Mouse (Mus musculus) cerebellum, adult 18-20 months (tissue): ENCODE data around the gene Tub.
A peak's percentile ranks its signal among the peaks of the same experiment; 100 is the strongest.

Experiments used
- DNase-seq, 2 experiments: peaks; one replicate each; pipeline ENCODE4 v3.0.0; 2021

The Tub gene

DNA sequence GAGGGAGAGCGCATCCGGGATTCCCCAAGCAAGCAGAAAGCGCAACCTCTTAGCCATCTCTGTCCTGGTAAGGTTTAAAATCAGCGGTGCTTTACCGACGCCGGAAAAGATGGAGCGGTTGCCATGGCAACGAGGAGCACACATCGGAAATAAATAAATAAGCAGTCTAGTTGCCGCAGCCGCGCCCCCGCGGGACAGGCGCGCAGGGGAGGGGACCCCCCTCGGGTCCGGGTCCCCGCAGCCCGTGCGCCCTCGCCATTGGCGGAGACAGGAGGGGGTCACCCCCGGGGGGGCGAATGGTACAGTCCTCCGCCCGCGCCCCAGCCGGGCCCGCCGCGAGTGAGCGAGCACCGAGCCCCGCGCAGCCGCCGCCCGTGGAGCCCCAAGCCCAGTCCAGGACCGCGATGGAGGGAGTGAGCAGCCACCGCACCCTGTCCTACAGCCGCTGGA is at the start of gene Tub:
Gene Tub, plus strand, starts transcription at position 27 of the 450 bp plus-strand sequence.
- peak; percentile 71 to 82 for DNase-seq

DNA sequence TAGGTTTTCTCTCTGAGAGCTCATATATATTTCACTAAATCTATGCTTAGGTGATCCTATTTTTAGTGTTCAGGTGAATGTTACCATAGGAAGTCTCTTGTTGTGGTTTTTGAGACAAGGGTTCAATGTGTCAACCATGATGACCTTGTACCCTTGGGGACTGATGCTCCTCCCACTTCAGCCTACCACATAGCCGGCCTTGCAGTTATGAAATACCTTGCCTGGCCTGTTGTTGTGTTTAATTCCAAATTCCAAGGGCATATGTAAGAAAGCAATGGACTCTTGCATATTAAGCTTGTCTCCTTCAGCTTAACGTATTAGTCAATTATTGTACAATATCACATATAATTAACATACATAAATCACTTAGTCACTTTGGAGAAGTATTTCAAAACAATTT is 46.2 kb upstream of the Tub start:
- DNase-seq, result no peak

DNA sequence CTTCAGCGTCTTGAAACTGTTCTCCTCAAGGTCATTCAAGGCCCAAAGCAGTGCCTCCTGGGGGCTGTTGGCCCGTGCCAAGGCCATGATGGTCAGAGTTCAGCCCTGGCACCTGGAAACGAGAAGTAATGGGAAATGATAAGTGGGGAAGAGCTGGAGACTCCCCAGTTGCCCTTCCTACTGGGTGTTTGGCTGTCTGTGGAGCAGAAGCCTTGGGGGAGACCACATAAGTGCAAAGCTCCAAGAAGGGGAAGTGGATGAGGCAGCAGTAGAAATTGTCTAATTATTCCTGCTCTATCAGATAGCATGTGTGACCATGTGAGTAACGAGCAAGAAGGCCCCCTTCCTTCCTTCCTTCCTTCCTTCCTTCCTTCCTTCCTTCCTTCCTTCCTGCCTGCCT is 23.1 kb upstream of the Tub start:
- DNase-seq, result no peak

DNA sequence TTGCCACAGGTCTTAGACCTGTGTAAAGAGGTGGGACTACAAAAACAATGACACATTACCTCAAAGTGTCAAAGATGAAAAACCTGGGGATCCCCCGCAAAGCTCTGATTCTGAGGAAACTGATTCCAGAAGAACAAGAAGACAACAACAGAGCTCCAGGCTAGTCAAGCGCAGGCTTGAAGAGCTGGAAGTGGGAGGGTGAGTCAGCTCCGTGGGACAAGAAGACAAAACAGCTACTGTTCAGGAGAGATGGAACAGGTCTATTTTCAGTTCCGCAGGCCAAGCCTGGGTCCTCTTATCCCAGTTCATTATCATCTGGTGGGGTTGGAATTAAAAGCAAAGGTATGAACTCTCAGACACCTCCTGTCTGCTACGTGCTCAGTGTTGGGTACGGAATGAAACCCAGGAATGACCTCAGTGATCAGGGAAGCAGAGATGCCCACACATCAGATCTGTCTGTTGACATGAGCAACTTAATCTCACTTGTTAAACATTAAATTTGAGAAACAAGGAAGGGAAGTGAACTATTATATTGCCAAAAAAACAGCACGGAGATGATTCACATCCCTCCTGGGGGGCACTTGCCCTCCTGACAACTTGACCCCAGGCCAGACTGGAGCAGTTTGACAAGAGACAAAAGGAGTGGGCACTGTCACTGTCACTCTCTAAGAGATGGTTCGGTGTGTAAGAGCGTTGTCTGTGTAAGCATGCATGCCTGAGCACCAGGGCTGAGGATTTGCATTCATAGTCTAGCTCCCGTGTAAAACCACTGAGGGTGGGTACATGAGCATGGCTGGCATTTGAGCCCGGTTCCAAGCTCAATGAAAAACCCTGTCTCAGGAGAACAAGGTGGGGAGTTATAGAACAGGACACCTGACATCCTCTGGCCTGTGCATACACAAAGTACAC is 21.6 kb upstream of the Tub start:
- no peak for DNase-seq

DNA sequence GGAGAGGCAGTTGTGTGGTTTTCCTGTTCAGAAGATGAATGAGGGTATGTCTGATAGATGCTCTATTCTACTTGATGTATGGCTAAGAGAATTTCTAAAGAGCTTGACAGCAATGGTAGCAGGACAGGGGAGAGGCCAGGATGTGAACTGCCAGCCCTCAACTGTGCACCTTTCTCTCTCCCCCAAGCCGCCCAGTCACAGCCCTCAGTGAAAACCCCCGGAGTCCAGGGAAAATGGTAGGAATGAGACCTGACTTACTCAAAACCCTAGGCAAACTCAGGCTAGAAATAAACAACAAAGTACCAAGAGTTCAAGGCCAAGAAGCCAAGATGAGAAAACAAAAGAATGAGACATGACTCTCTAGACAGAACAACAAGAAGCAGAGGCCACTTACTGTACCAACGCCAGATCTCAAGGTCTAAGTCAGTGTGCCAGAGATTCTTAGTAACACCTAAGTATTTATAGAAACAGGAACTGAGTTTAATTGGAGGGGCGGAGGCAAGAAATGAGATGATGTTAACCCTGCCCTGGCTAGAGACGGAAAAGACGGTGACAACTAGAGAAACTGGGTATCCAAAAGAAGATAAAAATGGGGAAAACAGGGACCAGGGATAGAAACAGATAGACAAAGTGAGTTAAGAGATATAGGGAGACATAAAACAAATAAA is 20.3 kb upstream of the Tub start, which contains the start of gene Nlrp10:
Gene Nlrp10, minus strand, starts transcription at position 453 of the 668 bp plus-strand sequence.
- DNase-seq, result no peak

DNA sequence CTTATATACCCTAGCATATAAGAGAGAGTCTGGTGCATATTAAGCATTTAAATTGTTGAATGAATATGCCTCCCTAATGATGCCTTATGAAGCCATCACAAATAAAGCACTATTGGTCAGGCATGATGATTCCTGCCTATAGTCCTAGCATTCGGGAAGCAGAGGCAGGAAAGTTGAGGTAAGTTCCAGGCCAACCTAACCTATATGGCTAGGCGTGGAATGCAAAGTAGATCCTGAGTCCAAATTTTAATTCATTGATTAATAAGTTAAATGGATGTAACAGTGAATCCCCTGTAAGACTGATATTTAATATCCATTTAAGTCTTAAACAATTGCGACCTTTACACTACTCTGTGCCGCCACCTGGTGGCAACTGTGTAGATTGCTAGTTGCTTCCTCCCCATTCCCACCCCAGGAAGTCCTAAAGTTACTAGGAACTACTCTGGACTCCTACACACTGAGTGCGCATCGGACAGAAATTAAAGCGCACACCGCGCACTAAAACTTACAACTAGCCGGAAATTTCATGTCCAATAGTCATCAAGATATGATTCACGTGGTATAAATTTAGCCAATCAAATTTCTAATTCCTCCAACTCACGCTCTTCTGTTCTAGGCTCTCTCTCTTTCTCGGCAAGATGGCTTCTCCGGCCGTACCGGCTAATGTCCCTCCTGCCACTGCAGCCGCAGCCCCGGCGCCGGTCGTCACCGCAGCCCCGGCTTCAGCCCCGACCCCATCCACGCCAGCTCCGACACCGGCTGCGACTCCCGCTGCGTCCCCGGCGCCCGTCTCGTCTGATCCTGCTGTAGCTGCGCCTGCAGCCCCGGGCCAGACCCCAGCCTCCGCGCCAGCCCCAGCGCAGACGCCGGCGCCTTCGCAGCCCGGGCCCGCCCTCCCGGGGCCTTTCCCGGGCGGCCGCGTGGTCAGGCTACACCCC is 16.1 kb upstream of the Tub start, which contains the start of gene Eif3f:
Gene Eif3f, plus strand, starts transcription at position 624 of the 938 bp plus-strand sequence.
- DNase-seq, result peak; percentile 93 to 95

DNA sequence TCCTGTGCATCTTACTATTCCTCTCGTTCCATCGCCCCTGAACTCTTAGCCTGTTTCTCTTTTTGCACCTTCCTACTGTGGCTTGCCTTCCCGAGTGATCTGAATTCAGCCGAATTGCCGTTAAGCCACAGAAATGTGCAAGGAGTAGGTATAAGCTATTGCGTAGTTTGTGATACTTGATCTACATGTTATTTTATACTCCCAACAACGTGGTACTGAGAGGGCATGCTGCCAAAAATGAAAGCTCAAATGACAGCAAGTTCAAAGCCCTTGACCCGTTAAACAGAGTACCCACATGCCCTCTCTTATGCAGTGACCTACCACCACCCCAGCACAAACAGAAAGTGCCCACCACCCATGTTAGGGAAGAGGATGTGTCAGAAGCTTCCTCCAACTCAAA is 15.3 kb upstream of the Tub start:
- DNase-seq, result peak in 1 of 2 experiments; percentile 28

DNA sequence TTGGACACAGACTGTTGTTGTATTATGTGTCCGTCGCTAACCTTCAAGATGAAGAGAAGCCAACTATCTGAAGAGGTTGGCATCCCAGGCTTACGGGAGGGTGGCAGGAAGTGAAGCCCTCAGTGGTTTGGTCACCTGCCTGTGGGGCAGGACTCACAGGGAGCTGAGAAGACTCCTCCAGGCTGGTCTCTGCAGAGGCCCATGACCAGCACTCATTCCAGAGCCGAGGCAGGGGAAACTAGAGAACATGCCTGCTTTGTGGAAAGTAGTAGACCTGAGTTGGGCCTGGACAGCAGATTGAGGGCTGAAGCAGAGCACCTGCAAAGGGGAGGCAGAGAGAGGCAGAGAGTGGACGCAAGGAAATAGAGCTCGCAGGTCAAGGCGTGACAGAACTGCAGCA is 14.7 kb upstream of the Tub start:
- DNase-seq, result no peak

DNA sequence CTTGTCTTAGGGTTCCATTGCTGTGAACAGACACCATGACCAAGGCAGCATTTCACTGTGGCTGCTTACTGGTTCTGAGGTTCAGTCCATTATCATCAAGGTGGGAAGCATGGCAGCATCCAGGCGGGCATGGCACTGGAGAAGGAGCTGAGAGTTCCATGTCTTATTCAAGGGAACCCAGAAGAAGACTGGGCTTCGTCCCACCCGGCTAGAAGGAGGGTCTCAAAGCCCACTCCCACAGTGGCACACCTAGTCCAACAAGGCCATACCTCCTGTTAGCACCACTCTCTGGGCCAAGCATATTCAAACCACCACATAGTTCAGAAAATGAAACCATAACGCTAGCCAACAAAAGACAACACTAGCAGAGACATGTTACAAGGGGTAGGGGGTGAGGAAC is 13.5 kb upstream of the Tub start:
- DNase-seq, result no peak

DNA sequence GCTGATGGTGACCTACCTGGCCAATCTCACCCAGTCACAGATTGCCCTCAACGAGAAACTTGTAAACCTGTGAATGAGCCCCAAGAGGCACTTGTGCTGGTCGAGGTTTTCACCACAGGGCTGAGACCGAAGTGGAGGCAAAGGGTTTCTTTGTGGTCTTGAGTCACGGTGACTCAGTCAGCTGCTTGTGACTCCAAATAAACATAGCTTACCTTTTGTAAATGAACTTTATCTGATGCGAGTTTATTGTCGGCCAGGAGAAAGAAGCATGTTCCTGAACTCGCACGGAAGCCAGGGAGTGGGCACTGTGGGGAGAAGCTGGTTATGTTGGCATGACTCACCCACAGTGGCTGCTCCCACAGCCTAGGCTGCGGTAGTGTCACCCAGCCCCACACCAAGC is 8.7 kb upstream of the Tub start:
- no peak for DNase-seq

DNA sequence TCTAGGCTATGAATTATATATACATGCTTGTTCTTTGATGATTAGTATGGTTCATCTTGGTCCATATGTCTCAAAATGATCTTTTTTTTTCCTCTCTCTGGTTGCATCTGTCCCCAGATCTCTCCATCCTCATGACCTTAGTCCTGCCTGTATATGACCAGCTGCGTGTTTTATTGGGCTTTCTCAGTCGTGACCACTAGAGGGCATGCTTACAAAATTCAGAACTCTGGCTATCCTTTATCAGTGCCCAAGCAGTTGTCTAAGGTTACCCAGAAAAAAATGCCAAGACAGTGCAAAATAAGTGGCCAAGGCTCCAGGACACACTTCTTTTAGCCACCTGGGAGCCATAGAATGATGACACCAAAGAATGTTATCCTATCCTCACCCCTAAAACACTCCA is 6.1 kb upstream of the Tub start:
- peak; percentile 56 to 64 for DNase-seq

DNA sequence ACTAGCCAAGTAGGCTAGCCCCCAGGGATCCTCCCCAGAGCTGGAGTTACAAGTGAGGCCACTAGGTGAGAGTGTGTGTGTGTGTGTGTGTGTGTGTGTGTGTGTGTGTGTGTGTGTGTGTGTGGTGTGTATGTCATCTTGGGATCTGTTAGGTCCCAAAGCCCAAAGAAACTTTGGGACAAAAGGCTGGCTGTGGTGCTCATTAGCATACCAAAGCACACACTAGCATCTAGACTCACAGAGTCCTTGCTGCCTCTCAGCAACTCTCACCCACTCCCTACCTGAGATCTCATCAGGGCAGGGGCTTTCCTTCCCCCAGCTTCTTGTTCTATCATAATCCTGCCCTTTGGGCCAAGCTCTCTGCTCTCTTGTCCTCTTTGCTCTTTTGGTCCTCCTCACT is 1.5 kb upstream of the Tub start:
- DNase-seq, result no peak

DNA sequence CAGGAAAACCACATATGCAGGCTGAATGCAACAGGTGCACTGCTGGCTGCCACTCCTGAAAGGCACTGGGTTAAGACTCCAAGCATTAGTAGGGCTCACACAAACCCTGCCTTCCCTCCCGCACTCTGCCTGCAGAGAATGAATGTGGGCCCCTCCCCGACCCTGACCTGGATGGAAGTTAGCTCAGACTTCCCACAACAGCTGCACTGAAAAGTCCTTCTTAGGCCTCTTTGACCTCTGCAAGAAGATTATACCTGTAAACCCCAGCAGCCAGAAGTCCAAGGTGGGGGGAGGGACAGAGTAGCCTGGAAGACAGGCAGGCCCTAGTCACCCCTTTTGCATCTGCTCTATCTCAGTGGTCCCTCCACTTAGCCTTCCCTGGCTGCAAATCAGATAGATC is 837 bp upstream of the Tub start:
- no peak for DNase-seq

DNA sequence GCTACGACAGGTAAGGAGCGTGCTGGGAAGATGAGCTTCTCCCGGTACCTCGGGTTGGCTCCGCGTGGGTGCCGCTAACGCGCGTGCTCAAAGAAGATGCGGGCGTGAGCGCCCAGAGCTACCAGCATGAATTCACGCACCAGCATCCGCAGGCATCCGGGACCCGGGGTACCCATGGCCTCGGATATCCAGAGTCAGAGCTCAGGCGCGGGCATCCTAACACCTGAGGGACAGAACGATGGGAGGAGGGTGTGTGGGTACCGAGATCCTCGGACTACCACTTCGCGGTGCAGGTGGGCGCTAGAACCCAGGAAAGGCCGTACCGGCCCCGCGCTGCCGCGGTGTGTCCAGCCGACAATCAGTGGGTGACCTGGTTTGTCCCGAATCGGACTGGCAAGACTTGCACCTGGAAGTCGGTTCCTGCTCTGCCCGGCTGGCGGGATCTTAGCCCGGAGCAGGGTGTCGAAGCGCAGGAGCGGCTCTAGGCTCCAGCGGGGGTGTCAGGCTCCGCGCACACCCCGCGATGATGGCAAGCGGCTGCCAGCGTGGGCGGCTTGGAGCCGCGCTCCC is 709 bp downstream of the Tub start:
- peak; percentile 59 to 70 for DNase-seq

DNA sequence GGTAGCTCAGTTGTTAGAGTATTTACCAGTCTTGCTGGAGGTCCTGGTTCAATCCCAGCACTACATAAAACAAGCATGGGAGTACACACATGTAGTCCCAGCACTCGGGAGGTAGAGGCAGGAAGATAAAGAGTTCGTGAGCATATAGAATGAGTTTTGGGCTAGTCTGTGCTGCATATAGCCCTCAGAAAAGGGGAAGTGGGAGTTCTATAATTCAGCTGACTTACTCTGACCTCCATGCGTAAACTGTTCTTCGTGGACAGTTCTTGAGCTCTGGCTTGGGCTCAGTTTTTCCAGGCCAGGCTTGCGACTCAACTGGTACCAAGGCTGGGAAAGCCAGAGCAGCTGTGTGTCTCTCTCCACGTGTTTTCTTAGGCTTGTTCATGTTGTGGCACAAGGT is 2.7 kb downstream of the Tub start:
- no peak for DNase-seq

DNA sequence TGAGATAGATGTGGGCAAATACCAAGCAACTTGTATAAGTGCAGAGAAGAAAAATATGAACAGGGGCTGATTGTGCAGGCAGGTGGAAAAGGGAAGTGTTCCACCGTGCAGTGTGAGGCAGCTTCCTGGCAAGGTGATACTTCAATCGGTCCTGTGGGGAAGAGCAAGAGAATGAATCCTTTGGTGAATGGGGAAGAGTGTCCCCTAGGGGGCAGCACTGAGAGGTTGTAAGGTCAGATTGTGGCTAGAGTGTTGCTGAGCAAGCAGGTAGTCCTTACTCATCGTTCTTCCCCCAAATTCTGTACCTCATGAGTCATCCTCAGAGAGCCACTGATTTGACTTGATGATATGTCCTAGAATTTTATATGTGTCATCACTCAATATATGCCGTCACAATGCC is 4.0 kb downstream of the Tub start:
- DNase-seq, result peak in 1 of 2 experiments; percentile 51

DNA sequence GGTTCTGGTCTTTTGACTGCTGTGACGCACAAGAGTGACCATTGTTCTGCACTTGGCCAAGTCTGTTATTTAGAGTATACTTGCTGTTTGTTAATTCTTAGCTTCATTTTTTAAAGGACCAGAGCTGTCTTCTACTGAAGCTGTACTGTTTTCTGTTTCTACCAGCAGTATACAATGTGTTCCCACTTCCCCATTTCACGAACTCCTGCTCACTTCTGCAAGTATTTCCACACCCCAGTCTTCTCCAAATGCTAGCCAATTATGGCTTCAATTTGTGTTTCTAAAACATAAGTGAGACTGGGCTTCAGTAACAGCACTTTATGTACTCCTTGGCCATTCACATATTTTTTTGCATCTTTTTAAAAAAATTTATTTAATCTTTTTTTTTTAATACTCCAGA is 7.6 kb downstream of the Tub start:
- no peak for DNase-seq

DNA sequence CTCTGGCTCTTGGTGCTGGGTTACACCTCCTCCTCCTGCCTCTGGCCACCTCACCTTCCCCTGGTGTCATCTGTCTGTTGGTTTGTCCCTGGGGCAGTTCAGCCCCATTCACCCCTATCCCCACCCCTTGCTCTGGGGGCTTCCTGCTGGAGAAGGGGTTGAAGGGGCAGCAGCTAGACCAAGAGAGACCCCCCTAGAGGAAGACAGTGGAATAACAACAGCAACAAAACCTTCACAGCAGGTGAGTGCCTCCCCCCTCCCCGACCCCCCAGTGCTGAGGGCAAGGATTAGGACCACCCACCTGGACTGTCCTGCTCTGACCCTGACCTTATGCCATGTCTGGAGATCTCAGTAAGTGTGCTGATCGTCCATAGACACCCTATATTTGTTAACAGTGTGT is 15.8 kb downstream of the Tub start:
- DNase-seq, result no peak

DNA sequence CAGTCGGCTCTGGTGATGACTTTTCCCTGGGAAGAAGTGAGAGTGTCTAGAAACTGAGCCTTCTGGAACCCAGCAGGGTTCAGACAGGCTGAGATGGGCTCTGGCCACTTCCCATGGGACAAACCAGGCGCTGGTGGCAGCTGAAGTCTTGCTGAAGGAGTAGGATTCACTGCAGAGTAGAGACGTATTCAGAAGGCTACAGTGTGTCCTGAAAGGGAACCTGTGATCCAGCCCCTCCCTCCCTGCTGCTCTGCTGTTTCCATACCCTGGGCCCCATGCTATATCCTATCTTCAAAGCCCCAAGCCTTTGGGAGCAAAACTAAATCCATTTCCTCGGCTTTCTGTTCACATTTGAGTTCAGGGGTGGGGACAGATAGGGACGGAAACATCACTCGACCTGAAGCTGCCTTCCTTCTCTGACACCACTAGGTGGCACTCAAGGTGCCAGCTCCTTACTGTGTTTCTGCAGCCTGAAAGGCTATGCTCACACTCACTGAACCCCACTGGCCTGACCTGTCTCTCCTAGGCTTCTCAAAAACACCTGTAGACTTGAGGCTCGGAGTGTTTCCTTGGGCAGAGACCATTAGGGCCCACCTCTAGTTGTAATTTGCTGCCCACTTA is 16.7 kb downstream of the Tub start:
- peak; percentile 77 to 82 for DNase-seq

DNA sequence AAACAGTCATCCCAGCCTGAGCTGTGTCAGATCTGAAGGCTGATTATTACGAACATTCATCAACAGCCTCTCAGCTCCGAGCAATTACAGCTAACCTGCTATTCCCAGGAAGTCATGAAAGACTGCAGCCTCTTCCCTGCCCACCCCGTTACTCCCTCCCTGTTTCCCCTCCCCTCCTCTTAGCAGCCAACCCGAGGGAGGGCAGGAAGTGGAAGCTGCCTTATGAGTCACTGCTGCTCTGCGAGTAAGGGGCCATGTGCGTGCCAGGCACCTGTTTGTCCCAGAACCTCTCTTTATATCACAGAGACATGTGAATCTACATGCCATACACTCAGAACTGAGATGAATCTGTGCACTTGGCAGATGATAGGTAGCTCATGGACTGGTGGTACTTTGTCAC is 18.1 kb downstream of the Tub start:
- DNase-seq, result no peak

DNA sequence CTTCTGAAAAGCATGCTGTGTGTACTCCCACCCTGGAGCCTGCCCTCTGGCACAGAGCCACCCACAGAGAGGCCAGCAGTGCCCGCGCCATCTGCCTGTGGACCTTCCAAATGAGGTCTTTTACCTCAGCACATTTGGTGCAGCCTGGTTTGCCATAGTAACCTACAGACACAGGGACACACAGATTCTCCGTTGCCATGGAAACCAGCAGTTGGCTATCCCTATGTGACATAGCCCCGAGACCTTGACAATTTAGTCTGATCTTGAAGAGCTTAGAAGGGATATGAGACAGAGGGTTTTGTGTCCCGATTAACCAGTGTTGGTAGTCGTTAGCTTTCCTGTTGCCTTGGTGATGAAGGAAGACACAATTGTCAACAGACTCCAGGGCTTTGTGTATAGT is 22.1 kb downstream of the Tub start:
- DNase-seq, result peak; percentile 67 to 68
